Mouse (Mus musculus) midbrain, embryonic 14.5 days (tissue): Measurements from ENCODE around the gene Evpl. TPM values are rescaled to one million over a fixed set of nuclear protein-coding genes. Genes with fewer than 3 reads are reported as not detected.

Experiments used
- ATAC-seq: fragments of 200-750 bp; cut with Nextera tagmentation; 2 replicates; pipeline ENCODE4 v1.8.0; 2017; ENCODE audit warnings: moderate number of reproducible peaks, moderate library complexity; ENCODE audit not compliant: low FRiP score, low TSS enrichment
- DNase-seq: peaks from one replicate; pipeline ENCODE4 v3.0.0-alpha.2; 2015
- H3K27ac ChIP-seq: fragments of 300-500 bp; sonication (generic); replicated peaks from 2 replicates; pipeline ENCODE4 v1.5.1; 2014; ENCODE audit warnings: mild to moderate bottlenecking, low read depth, low read length, moderate library complexity
- H3K27me3 ChIP-seq: fragments of 300-500 bp; sonication (generic); 2 replicates; pipeline ENCODE4 v1.6.1; 2014; ENCODE audit warnings: low read length, control low read depth, mixed read lengths; ENCODE audit not compliant: control insufficient read depth, insufficient read depth
- H3K36me3 ChIP-seq: fragments of 300-500 bp; sonication (generic); 2 replicates; pipeline ENCODE4 v1.6.1; 2014; ENCODE audit warnings: low read length, control low read depth; ENCODE audit not compliant: control insufficient read depth, insufficient read depth
- H3K4me1 ChIP-seq: fragments of 300-500 bp; sonication (generic); 2 replicates; pipeline ENCODE4 v1.6.1; 2014; ENCODE audit warnings: mild to moderate bottlenecking, antibody characterized with exemption, low read length, control low read depth; ENCODE audit not compliant: control insufficient read depth, insufficient read depth
- H3K4me2 ChIP-seq: fragments of 300-500 bp; sonication (generic); 2 replicates; pipeline ENCODE4 v1.6.1; 2014; ENCODE audit warnings: mild to moderate bottlenecking, low read length, moderate library complexity
- H3K4me3 ChIP-seq: fragments of 300-500 bp; sonication (generic); replicated peaks from 2 replicates; pipeline ENCODE4 v1.5.1; 2014; ENCODE audit warnings: low read depth, low read length
- H3K9ac ChIP-seq: fragments of 300-500 bp; sonication (generic); replicated peaks from 2 replicates; pipeline ENCODE4 v1.6.1; 2014; ENCODE audit warnings: mild to moderate bottlenecking, low read length, moderate library complexity
- H3K9me3 ChIP-seq: fragments of 300-500 bp; sonication (generic); 2 replicates; pipeline ENCODE4 v1.6.1; 2016; ENCODE audit warnings: low read length, control low read depth, mixed read lengths; ENCODE audit not compliant: control insufficient read depth
- WGBS: fragments of 180-500 bp; shearing (Covaris S2); extraction: QIAGEN DNeasy Blood & Tissue Kit; methylation state at CpG from one replicate; pipeline ENCODE4 v1.1.7; 2014; 5-methylcytosine and 5-hydroxymethylcytosine counted together
- polyA plus RNA-seq: library from polyadenylated mRNA; unstranded; fragments of >200 nt; fragmentation: Nextera tagmentation; extraction: Ambion mirVana; gene quantifications from 2 replicates; pipeline ENCODE4 v1.2.1, GENCODE M21; 2014

Gene Evpl
- polyA plus RNA-seq, 1 experiment from 2014 or later, result 0.36 TPM

GRCm38 (mm10) chr11:116265352-116265751, 27.5 kb upstream of the Evpl start:
- Histone ChIP-seq H3K4me3 (no peak overlapping the region), H3K4me2 (no peak overlapping the region), H3K27ac (no peak overlapping the region), H3K4me1 (no peaks in the 10 kb centered on the region), H3K36me3 (peaks cover 95% of the 10 kb centered on the region), H3K9me3 (no peaks in the 10 kb centered on the region), H3K27me3 (no peaks in the 10 kb centered on the region), H3K9ac (no peak overlapping the region)
- ATAC-seq (no peak), DNase-seq (no peak)
- 93% methylated on average over 11 of the region's 11 CpGs for WGBS

DNA sequence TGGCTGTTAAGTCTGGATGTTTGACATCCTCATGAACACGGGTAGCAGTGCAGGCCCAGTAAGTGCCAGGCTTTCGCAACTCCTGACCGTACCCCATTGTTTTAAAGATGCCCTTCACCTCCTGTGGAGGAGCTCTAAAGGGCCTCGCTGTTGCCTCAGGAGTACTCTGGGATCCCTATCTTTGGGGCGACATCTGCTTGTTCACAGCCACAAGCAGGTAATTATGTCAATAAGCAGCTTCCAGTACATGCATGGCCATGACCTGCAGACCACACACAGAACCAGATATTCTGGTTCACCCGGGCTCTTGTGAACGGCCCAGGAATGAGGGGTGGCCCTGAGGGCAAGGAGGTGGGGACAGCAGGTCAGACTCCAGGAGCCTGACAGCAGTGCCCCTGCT, 22.4 kb upstream of the Evpl start:
- H3K27me3 ChIP-seq, result no peaks in the 10 kb centered on the region
- DNase-seq (no peak), ATAC-seq (no peak)

GRCm38 (mm10) chr11:116259461-116259860, 21.6 kb upstream of the Evpl start:
- H3K27me3 ChIP-seq, result no peaks in the 10 kb centered on the region
- no peaks in the 10 kb centered on the region for H3K4me1 ChIP-seq
- 96% methylated on average over 8 of the region's 8 CpGs for WGBS
- H3K9me3 ChIP-seq, result no peaks in the 10 kb centered on the region
- no peak overlapping the region for H3K9ac ChIP-seq
- H3K4me2 ChIP-seq, result no peak overlapping the region
- ATAC-seq (no peak), DNase-seq (no peak)
- H3K4me3 ChIP-seq, result no peak overlapping the region
- peaks cover 87% of the 10 kb centered on the region for H3K36me3 ChIP-seq
- no peak overlapping the region for H3K27ac ChIP-seq

More for the DNA sequence above, 22.4 kb upstream of the Evpl start:
- Histone ChIP-seq H3K27ac (no peak overlapping the region), H3K4me2 (no peak overlapping the region), H3K4me3 (no peak overlapping the region), H3K9ac (no peak overlapping the region), H3K36me3 (peaks cover 86% of the 10 kb centered on the region), H3K4me1 (no peaks in the 10 kb centered on the region), H3K9me3 (no peaks in the 10 kb centered on the region)
- 93% methylated on average over 7 of the region's 7 CpGs for WGBS

DNA sequence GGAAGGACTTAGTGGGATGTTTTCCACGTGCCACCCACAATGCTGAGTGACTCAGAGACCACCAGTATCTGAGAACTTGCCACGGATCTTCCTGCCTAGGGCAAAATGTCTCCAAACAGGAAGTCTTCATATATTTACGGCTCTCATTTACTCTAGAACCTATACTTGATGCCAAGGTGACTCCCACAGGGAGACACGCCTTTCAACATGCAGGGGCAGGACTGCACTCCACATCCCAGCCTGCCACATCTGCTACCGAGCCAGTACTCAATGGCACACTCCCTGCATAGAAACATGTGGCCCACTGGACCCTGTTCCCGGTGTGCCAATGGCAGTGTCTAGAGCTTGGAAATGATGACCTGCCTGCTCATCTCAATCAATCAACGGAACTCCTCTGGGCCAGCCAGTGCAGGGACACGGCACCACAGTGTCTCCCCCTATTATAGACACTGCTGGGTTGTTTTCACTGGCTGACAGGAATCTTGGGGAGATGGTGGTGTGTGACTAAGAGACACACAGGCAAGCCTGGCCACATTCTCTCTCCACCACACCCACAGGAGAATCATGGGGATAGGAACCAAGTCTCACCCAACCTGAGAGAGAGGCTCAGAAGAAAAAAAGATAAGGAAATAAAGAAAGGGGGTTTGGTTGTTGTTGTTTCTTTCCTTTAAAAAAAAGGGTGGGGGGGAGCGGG, 18.3 kb upstream of the Evpl start:
- 94% methylated on average over 9 of the region's 9 CpGs for WGBS
- Histone ChIP-seq H3K4me3 (no peak overlapping the region), H3K9ac (no peak overlapping the region), H3K9me3 (no peaks in the 10 kb centered on the region), H3K36me3 (peaks cover 87% of the 10 kb centered on the region), H3K27me3 (no peaks in the 10 kb centered on the region), H3K4me2 (no peak overlapping the region), H3K4me1 (no peaks in the 10 kb centered on the region), H3K27ac (no peak overlapping the region)
- ATAC-seq, result no peak
- no peak for DNase-seq

DNA sequence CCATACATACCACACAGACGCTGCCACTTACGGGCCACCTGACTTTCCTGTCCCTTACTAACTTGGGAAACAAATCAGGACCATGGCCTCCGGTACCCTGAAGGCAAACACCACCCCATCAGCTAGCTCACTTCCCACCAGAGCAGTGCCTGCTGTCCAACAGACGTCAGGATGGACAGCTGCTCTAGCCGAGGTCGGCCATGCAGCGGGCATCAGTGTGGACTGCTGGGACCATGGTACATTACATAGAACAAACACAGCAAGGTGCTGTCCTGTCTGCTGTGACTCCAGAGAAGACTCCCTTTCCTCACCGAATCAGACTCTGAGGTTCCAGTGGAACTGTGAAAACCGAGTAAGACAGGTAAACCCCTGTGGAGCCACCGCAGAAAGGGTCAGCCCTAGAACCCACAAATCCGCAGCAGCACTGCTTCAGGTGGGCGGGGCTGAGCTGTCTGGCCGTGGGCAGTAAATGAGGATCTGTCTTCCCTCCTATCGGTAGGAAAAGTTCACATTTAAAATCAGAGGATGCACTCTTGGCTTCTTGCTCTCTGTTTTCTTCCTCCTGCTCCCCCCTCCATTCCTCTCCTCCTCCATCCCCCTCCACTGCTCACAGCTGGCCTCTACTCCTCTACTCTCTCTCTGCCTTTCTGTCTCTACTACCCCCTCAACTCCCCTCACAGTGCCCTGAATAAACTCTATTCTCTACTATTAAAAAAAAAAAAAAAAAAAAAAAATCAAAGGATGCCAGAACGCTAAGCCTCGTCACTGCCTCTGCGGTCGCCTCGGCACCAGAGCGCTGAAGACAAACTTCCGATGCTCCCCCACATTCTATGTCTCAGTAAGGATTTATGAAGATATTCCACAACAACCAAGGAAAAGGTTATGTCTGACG, 17.5 kb upstream of the Evpl start:
- Histone ChIP-seq H3K4me1 (no peaks in the 10 kb centered on the region), H3K4me3 (no peak overlapping the region), H3K4me2 (no peak overlapping the region), H3K9me3 (no peaks in the 10 kb centered on the region), H3K36me3 (peaks cover 87% of the 10 kb centered on the region), H3K27me3 (no peaks in the 10 kb centered on the region), H3K9ac (no peak overlapping the region), H3K27ac (no peak overlapping the region)
- no peak for ATAC-seq
- no peak for DNase-seq
- 87% methylated on average over 22 of the region's 22 CpGs for WGBS

- Histone ChIP-seq H3K9ac (no peak overlapping the region), H3K9me3 (no peaks in the 10 kb centered on the region), H3K4me2 (no peak overlapping the region), H3K4me3 (no peak overlapping the region), H3K36me3 (peaks cover 87% of the 10 kb centered on the region), H3K27me3 (no peaks in the 10 kb centered on the region), H3K4me1 (no peaks in the 10 kb centered on the region), H3K27ac (no peak overlapping the region)
- 90% methylated on average over 9 of the region's 9 CpGs for WGBS
- DNase-seq (no peak), ATAC-seq (no peak)
Observed at GRCm38 (mm10) chr11:116254627-116255026, 16.8 kb upstream of the Evpl start.

DNA sequence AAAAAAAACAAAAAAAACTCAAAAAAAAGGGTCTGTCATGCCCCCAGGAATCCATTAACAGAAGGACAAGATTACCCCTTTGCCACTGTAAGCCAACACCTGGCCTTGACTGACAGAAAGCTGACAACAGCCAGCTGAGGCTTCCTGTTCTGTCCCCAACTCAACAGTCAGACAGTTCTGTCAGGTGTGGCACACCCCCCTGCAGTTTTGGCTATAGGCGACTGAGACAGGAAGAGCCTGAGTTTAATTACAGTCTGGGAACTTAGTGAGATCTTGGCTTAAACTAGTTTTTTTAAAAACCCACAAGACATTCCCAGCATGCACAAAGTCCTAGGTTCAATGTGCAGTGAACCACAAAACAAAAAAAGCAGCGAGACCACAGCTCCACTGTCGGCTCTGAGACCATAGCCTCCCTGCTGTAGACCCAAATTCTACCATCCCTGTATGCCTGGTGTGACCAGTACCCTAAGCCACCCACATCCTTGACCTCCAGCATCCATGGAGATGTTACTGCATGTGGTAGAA, 15.3 kb upstream of the Evpl start:
- no peak for ATAC-seq
- no peak overlapping the region for H3K4me2 ChIP-seq
- no peak for DNase-seq
- 91% methylated on average over 3 of the region's 3 CpGs for WGBS
- H3K27me3 ChIP-seq, result no peaks in the 10 kb centered on the region
- no peak overlapping the region for H3K9ac ChIP-seq
- no peaks in the 10 kb centered on the region for H3K9me3 ChIP-seq
- no peak overlapping the region for H3K27ac ChIP-seq
- H3K36me3 ChIP-seq, result peaks cover 88% of the 10 kb centered on the region
- H3K4me1 ChIP-seq, result no peaks in the 10 kb centered on the region
- no peak overlapping the region for H3K4me3 ChIP-seq

- DNase-seq (no peak), ATAC-seq (no peak)
- H3K4me1 ChIP-seq, result no peaks in the 10 kb centered on the region
- H3K27me3 ChIP-seq, result no peaks in the 10 kb centered on the region
- H3K36me3 ChIP-seq, result peaks cover 98% of the 10 kb centered on the region
- WGBS, result 96% methylated on average over 8 of the region's 8 CpGs
- no peak overlapping the region for H3K27ac ChIP-seq
- H3K9ac ChIP-seq, result no peak overlapping the region
- no peaks in the 10 kb centered on the region for H3K9me3 ChIP-seq
- no peak overlapping the region for H3K4me2 ChIP-seq
- no peak overlapping the region for H3K4me3 ChIP-seq
Observed at GRCm38 (mm10) chr11:116250898-116251297, 13.0 kb upstream of the Evpl start.
